Mouse (Mus musculus) midbrain, embryonic 10.5 days (tissue): ENCODE results near the gene Zfp672. TPM values are rescaled to one million over a fixed set of nuclear protein-coding genes. Genes with fewer than 3 reads are reported as not detected.
"Not testable (repeated sequence)": the region's sequence is repeated elsewhere in the genome, so short reads cannot be mapped to it uniquely, and the experiment has no call there.

ENCODE experiments used
- DNase-seq: peaks from one replicate; pipeline ENCODE4 v3.0.0-alpha.2; 2017; ENCODE audit warnings: low spot score
- H3K27ac ChIP-seq: fragments of 300-500 bp; sonication (generic); replicated peaks from 2 replicates; pipeline ENCODE4 v1.5.1; 2016; ENCODE audit warnings: mild to moderate bottlenecking
- H3K27me3 ChIP-seq: fragments of 300-500 bp; sonication (generic); 2 replicates; pipeline ENCODE4 v1.6.1; 2016; ENCODE audit warnings: low read depth, mild to moderate bottlenecking; ENCODE audit not compliant: poor library complexity, severe bottlenecking
- H3K36me3 ChIP-seq: fragments of 300-500 bp; sonication (generic); 2 replicates; pipeline ENCODE4 v1.6.1; 2016; ENCODE audit warnings: mild to moderate bottlenecking, moderate library complexity
- H3K4me1 ChIP-seq: fragments of 300-500 bp; sonication (generic); 2 replicates; pipeline ENCODE4 v1.6.1; 2016
- H3K4me3 ChIP-seq: fragments of 300-500 bp; sonication (generic); 2 replicates; pipeline ENCODE4 v1.5.1; 2016; ENCODE audit warnings: mild to moderate bottlenecking, moderate library complexity
- H3K9me3 ChIP-seq: fragments of 300-500 bp; sonication (generic); replicated peaks from 2 replicates; pipeline ENCODE4 v1.6.1; 2016; ENCODE audit warnings: mild to moderate bottlenecking
- WGBS: fragments of 180-500 bp; shearing (Covaris S2); methylation state at CpG from one replicate; pipeline ENCODE4 v1.1.7; 2016; 5-methylcytosine and 5-hydroxymethylcytosine counted together
- polyA plus RNA-seq: library from polyadenylated mRNA; unstranded; fragments of >200 nt; fragmentation: Nextera tagmentation; extraction: Ambion mirVana; gene quantifications from 2 replicates; pipeline ENCODE4 v1.2.1, GENCODE M21; 2016

The Zfp672 gene
- polyA plus RNA-seq: 25.1 and 29.2 TPM in 2 replicates

DNA sequence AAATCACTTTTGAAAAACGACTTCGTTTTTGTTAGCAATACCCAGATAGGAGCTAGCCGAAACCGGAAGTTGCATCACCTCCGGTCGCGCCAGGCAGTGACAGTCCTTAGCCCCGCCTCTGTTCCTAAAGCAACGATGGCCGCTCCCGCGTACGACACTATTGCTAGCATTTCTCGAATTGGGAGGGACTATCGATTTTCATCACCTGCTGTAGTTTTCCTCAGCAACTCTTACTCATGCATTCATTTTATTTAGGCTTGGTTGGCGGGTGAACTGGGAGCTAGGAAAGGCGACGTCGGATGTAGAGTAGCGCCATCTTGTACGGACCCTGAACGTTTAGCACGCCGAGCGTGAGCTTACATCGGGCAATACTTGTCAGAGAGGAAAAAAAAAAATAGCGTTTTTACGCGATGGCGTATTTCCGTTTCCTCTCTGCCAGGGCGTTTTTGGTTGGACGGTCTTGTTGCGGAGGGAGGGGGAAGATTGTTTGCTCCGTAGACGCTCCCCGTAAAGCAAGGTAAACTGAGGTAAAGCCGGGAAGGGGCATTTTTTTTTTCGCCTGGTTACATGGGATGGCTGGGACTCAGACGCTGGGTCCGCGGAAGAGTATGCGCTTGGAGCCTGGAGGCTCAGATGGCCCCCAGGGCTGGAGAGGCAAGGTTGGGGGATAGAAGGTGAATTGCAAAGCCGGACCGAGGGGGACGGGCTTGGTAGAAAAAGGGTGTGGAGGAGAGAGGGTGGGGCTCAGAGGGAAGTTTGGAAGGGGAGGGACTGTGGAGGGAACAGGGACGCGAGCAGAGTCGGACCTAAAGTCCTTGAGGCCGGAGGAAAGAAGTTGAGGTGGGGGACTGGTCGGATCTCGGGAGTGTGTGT is at the start of gene Zfp672, which contains the start of gene Sh3bp5l:
Gene Zfp672, minus strand, starts transcription at position 64 of the 873 bp plus-strand sequence.
Gene Sh3bp5l, plus strand, starts transcription at position 449 of the 873 bp plus-strand sequence.
- DNase-seq: peak; percentile 92
- peaks cover 59% of the 10 kb centered on the region for H3K36me3 ChIP-seq
- peak within 1 kb of the TSS; percentile 96 for H3K27ac ChIP-seq
- peak within 1 kb of the TSS; percentile 77 for H3K4me3 ChIP-seq
- WGBS: under 1% methylated on average over 52 of the region's 52 CpGs
- H3K9me3 ChIP-seq: no peaks in the 10 kb centered on the region
- H3K4me1 ChIP-seq: peaks cover 32% of the 10 kb centered on the region
- no peaks in the 10 kb centered on the region for H3K27me3 ChIP-seq

DNA sequence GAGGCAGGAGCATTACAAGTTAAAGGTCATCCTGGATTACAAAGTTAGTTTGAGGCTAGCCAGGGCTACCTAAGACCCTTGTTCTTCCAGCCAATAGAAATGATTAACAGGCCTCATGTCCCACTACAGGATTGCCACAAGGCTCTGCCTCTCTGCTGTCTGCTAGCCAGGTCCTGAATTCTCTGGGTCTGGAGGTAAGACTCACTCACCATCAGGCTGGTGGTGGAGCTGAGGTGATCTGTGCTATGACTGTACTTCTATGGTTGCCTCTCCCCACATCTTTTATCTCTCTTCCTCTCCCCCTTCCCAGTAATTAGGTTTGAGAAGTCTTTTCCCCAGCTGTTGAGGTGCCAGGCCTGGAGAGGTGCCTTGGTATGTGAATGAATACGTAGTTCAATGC is 49.4 kb upstream of the Zfp672 start:
- no peaks in the 10 kb centered on the region for H3K27me3 ChIP-seq
- H3K4me3 ChIP-seq: no peak overlapping the region
- DNase-seq: no peak
- WGBS: 97% methylated on average over 1 of the region's 1 CpGs
- H3K4me1 ChIP-seq: no peaks in the 10 kb centered on the region
- H3K27ac ChIP-seq: no peak overlapping the region
- H3K36me3 ChIP-seq: no peaks in the 10 kb centered on the region
- H3K9me3 ChIP-seq: no peaks in the 10 kb centered on the region

DNA sequence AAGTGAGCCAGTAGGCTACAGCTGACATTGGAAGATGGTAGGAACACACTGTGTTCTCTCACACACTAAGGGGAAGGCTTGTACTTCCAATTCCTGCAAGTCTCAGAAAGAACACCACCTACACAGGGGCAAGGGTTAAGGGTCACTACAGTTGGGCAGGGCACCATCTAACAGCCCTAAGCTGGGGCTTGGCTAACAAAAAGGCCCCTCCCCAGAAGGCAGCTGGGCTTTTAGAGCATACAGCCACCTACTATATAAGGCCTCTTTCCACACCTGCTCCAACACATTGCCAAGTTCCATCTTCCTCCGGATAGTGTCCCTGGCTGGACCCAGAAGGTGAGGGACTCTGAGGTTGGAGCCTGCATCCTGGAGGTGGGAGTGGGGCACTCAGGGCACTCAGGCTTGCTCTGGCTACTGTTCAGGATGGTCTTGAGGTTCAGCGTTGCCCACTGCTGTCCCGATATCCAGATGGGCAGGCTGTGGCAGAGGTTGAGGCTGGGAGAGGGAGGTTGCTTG is 48.7 kb upstream of the Zfp672 start, which contains the start of gene Lypd8:
Gene Lypd8, plus strand, starts transcription at position 281 of the 516 bp plus-strand sequence.
- 91% methylated on average over 3 of the region's 3 CpGs for WGBS
- H3K27me3 ChIP-seq: no peaks in the 10 kb centered on the region

DNA sequence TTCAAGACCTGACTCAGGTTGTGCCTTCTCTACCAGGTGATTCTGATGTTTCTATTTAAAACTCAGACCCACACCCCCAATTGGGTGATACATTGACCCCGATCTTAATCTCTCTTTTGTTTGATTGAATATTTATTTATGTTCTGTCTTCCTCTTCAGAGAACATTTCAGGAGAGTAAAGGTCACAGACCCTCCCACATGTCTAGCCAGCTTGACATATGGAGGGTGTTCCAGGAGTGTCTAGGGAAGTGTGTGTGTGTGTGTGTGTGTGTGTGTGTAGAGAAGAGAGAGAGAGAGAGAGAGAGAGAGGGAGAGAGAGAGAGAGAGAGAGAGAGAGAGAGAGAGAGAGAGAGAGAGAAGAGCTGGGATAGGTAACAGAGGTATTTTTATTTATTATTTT is 47.5 kb upstream of the Zfp672 start:
- WGBS: 83% methylated on average over 1 of the region's 1 CpGs
- Histone ChIP-seq H3K9me3 (no peaks in the 10 kb centered on the region), H3K27me3 (no peaks in the 10 kb centered on the region), H3K36me3 (no peaks in the 10 kb centered on the region), H3K4me1 (no peaks in the 10 kb centered on the region), H3K27ac (no peak overlapping the region), H3K4me3 (no peak overlapping the region)
- no peak for DNase-seq

More for the DNA sequence above, 48.7 kb upstream of the Zfp672 start, which contains the start of gene Lypd8:
- Histone ChIP-seq H3K4me1 (no peaks in the 10 kb centered on the region), H3K36me3 (no peaks in the 10 kb centered on the region), H3K4me3 (no peak within 1 kb of the TSS), H3K9me3 (no peaks in the 10 kb centered on the region), H3K27ac (no peak within 1 kb of the TSS)
- DNase-seq: no peak

DNA sequence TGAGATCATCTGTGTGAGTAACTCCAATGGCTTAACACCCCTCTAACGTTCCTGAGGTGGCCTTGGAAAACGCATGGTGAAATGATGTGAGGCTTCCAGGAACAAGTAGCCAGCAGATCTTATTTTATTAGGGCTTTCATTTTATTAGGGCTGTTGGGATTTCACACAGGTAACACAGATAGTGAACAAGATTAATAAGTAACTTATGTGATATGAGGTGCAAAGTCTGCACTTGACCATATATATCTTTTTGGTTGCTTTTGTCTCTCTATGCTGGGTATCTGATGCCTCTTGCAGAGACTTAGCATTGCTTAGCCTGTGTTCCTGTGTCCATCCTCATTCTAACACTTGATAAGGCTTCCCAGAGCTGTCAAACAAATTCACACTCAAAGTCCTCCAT is 47.1 kb upstream of the Zfp672 start:
- Histone ChIP-seq H3K36me3 (no peaks in the 10 kb centered on the region), H3K9me3 (no peaks in the 10 kb centered on the region), H3K4me1 (no peaks in the 10 kb centered on the region), H3K27ac (no peak overlapping the region), H3K27me3 (no peaks in the 10 kb centered on the region), H3K4me3 (no peak overlapping the region)
- 76% methylated on average over 2 of the region's 2 CpGs for WGBS
- no peak for DNase-seq

DNA sequence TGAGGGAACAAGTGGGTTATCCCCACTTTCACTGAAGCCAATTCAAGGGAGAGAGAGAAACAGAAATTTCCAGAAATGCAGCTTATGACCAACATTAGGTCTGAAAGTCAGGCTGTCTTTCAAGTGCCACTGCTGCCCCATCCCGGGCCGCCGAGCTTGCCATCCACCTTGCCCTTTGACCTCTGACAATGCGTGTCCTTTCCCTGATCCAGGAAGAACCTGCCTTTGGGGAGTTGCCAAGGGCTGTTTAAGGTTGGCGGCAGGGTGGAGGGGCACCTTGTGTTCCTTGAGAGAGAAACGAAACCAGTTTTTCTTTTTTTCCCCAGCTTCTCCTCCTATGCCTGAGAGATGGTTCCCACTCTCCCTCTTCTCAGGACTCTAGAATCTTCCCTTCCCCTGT is 36.1 kb upstream of the Zfp672 start:
- not testable (repeated sequence) for H3K9me3 ChIP-seq
- no CpG with 5 or more reads among the region's 6 CpGs for WGBS

DNA sequence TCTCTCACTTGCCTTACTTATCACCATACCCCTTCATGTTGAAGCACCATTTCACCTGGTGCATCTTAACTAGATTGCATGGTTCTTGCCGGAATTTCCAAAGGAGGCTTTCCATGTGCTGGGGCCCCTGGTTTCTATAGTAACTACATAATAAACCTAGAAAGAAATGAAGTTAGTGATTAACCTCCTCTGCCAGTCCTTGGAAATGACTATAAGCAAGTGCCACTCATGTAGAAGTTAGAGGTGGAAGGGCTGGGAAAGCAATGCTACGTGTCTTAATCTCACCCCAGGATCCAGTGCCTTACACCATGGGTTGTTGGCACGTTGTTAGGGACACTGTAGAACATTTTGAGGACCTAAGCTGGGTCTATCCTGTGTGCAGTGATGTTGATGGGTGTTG is 34.3 kb upstream of the Zfp672 start:
- H3K9me3 ChIP-seq: no peaks in the 10 kb centered on the region
- H3K36me3 ChIP-seq: no peaks in the 10 kb centered on the region
- no peak overlapping the region for H3K4me3 ChIP-seq
- H3K4me1 ChIP-seq: no peaks in the 10 kb centered on the region
- WGBS: 76% methylated on average over 3 of the region's 3 CpGs
- H3K27ac ChIP-seq: no peak overlapping the region
- DNase-seq: no peak
- H3K27me3 ChIP-seq: no peaks in the 10 kb centered on the region

More for the DNA sequence above, 36.1 kb upstream of the Zfp672 start:
- H3K36me3 ChIP-seq, H3K4me3 ChIP-seq, H3K27me3 ChIP-seq, H3K4me1 ChIP-seq, H3K27ac ChIP-seq, DNase-seq: not testable (repeated sequence)

DNA sequence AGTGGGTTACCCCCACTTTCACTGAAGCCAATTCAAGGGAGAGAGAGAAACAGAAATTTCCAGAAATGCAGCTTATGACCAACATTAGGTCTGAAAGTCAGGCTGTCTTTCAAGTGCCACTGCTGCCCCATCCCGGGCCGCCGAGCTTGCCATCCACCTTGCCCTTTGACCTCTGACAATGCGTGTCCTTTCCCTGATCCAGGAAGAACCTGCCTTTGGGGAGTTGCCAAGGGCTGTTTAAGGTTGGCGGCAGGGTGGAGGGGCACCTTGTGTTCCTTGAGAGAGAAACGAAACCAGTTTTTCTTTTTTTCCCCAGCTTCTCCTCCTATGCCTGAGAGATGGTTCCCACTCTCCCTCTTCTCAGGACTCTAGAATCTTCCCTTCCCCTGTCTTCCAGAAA is 32.4 kb upstream of the Zfp672 start:
- H3K36me3 ChIP-seq, DNase-seq, H3K27me3 ChIP-seq, H3K4me1 ChIP-seq, H3K9me3 ChIP-seq, H3K4me3 ChIP-seq, H3K27ac ChIP-seq: not testable (repeated sequence)
- no CpG with 5 or more reads among the region's 6 CpGs for WGBS

DNA sequence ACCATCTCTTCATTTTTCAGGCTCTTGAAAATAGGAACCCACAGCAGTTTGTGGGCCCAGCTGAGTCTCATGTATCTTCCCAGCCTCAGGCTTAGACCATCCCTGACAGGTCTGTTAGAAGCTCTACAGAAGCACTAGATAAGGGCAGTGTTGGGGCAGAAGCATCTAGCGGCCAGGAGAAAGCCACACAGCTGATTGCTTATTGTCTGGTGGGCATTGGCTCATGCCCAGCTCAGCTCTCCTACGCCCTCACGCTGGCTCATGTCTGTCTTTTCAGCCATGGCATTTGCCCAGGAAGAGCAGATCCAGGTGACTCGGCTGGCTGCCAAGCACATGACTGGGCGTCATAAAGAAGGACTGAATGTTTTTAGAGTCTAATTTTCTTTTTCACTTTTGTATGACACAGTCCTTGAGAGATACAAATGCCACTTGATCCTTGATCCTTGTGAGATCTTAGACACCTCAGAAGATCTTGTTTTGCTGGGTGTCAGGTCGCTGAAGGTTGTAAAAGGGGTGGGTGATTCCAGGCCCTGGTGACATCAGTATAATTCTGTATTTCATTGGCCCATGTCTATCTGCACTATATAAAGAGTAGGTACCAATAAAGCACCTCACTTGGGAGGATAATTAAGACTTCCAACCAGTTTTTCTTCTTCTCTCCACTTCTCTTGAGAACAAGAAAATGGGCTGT is 27.9 kb upstream of the Zfp672 start:
- H3K4me3 ChIP-seq: no peak overlapping the region
- no peaks in the 10 kb centered on the region for H3K36me3 ChIP-seq
- H3K4me1 ChIP-seq: no peaks in the 10 kb centered on the region
- no peaks in the 10 kb centered on the region for H3K9me3 ChIP-seq
- 89% methylated on average over 6 of the region's 6 CpGs for WGBS
- H3K27me3 ChIP-seq: no peaks in the 10 kb centered on the region
- DNase-seq: no peak
- H3K27ac ChIP-seq: no peak overlapping the region

DNA sequence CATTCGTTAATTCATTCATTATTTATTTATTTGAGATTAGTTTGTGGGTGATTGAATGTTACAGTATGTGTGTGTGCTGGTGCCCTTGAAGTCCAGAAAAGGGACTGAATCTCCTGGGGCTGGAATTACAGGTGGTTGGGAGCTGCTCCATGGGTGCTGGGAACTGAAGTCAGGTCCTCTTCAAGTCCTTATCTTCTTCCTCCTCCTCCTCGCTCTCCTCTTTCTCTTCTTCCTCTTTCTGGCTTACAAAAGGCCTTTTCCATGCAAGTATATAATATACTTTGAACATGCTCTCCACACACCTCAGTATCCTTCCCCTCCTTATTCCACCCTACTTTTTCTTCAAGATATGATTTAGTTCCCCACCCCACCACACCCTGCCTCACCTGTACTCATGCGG is 26.9 kb upstream of the Zfp672 start:
- no peaks in the 10 kb centered on the region for H3K27me3 ChIP-seq
- H3K4me1 ChIP-seq: no peaks in the 10 kb centered on the region
- no peak overlapping the region for H3K4me3 ChIP-seq
- H3K36me3 ChIP-seq: no peaks in the 10 kb centered on the region
- no peaks in the 10 kb centered on the region for H3K9me3 ChIP-seq
- no peak overlapping the region for H3K27ac ChIP-seq
- DNase-seq: no peak
- 87% methylated on average over 3 of the region's 3 CpGs for WGBS

DNA sequence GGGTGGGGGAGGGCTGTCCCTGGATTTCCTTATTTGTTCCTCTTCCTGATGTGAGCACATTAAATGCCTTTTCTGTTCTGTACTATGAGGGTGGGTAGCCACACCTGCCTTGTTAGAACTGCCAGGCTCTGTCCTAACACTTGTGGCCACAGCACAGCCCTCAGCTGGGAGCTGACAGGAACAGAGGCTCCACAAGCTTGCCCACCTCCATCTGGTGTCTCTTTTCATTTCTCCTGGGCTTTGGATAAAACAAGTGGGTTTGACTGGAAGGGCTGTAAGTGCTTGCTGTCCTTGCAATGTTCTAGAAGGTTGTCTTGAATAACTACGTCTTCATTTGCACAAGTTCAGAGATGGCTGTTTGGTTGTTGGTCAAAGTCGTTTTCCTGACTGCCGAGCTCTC is 24.8 kb upstream of the Zfp672 start:
- DNase-seq: no peak
- Histone ChIP-seq H3K4me3 (no peak overlapping the region), H3K4me1 (no peaks in the 10 kb centered on the region), H3K36me3 (no peaks in the 10 kb centered on the region), H3K27me3 (no peaks in the 10 kb centered on the region), H3K27ac (no peak overlapping the region), H3K9me3 (no peaks in the 10 kb centered on the region)
- 80% methylated on average over 3 of the region's 3 CpGs for WGBS

DNA sequence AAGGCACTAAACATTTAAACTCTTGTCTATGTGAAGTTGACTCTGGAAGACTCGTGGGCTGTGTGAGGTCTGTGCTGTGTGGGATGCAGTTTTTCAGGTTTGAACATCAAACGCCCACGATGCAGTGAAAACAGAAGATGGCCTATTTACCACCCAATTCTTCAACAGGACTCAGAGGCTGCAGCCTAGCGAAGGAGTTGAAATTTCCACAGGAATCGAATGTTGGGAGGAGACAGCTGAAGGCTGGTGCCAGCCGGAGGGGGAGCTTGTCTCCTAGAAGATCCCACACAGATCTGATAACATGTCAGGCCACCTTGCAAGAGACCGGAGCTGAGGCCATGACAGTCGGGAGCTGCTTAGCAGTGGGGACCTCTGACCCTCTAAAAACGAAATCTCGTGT is 24.3 kb upstream of the Zfp672 start:
- no peak for DNase-seq
- Histone ChIP-seq H3K4me1 (no peaks in the 10 kb centered on the region), H3K36me3 (no peaks in the 10 kb centered on the region), H3K27me3 (no peaks in the 10 kb centered on the region), H3K9me3 (no peaks in the 10 kb centered on the region), H3K4me3 (no peak overlapping the region), H3K27ac (no peak overlapping the region)
- WGBS: 75% methylated on average over 10 of the region's 10 CpGs

DNA sequence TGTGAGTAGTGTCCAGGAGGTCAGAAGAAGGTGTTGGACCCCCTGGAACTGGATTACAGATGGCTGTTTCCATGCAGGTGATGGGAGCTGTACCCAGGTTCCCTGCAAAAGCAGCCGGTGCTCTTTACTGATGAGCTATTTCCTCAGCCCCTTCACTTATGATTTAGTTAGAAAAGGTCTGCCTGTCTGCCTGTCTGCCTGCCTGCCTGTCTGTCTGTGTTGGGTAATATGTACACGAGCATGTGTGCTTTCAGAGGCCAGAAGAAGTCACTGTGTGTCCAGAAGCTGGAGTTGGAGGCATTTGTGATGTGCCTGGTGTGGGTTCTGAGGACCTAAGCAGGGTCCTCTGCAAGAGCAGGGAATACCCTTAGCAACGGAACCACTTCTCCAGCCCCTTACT is 23.6 kb upstream of the Zfp672 start:
- Histone ChIP-seq H3K27ac (no peak overlapping the region), H3K9me3 (no peaks in the 10 kb centered on the region), H3K4me3 (no peak overlapping the region), H3K27me3 (no peaks in the 10 kb centered on the region), H3K4me1 (no peaks in the 10 kb centered on the region), H3K36me3 (no peaks in the 10 kb centered on the region)
- no peak for DNase-seq
- 80% methylated on average over 3 of the region's 3 CpGs for WGBS
